Mouse (Mus musculus) 3134 (cell line): ENCODE results near the gene Spata31d1a.
"Not testable (repeated sequence)": the region's sequence is repeated elsewhere in the genome, so short reads cannot be mapped to it uniquely, and the experiment has no call there.

Experiments used
- DNase-seq: peaks from one replicate; pipeline ENCODE4 v3.0.0-alpha.2; 2011; ENCODE audit warnings: low spot score; ENCODE audit not compliant: insufficient read length; ENCODE audit errors: extremely low read depth

Spata31d1a gene

GRCm38 (mm10) chr13:59710230-59710629 is at the start of gene Spata31d1a:
Gene Spata31d1a (minus strand): TSS chr13:59710330.
- no peak for DNase-seq

GRCm38 (mm10) chr13:59756906-59757305 is 46.8 kb upstream of the Spata31d1a start:
- no peak for DNase-seq

DNA sequence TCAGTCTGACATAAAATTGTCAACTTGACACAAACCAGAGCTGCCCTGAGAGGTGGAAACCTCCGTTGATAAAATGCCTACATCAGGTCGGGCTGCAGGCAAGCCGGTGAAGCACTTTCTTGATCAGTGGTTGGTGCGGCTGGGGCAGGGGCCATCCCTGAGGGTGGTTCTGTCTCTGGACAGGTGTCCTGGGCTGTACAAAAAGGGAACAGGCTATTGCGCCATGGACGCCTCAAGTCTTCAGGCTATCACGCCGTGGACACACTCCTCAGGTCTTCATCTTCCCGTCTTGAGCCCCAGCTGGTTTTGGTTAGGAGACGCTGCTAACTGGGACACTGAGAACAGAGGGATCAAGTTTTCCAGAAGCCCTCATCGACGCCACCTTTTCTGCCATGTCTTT is 40.2 kb upstream of the Spata31d1a start:
- no peak for DNase-seq

- no peak for DNase-seq
These were observed 36.6 kb upstream of the Spata31d1a start, which contains the start of gene 1700014D04Rik for GRCm38 (mm10) chr13:59746711-59747110. Gene 1700014D04Rik (minus strand): TSS chr13:59746752.

GRCm38 (mm10) chr13:59746164-59746563 is 36.0 kb upstream of the Spata31d1a start:
- DNase-seq, result no peak

GRCm38 (mm10) chr13:59745462-59745861 is 35.3 kb upstream of the Spata31d1a start:
- peak; percentile 23 for DNase-seq

- DNase-seq, result no peak
These were observed 31.6 kb upstream of the Spata31d1a start for GRCm38 (mm10) chr13:59741697-59742096.

GRCm38 (mm10) chr13:59741096-59741495 is 31.0 kb upstream of the Spata31d1a start:
- DNase-seq, result no peak

DNA sequence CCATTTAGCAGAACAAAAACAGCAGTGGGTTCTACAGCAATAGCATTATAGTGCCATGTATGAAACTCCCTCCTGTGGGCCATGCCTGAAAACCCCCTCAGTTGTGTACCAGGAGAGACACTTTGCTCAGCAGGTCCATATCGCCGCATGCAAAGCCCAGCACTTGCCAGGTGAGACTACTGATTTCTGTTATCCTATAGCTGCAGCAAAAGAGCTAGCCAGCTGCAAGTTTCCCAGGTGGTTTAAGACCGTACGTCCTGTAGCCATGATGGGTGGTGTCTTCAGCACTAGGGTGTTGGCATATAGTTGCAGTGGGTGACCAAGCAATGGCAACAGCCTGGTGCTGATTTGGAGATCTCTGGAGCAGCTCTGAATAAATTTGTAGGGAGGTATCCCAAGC is 29.3 kb upstream of the Spata31d1a start:
- no peak for DNase-seq

DNA sequence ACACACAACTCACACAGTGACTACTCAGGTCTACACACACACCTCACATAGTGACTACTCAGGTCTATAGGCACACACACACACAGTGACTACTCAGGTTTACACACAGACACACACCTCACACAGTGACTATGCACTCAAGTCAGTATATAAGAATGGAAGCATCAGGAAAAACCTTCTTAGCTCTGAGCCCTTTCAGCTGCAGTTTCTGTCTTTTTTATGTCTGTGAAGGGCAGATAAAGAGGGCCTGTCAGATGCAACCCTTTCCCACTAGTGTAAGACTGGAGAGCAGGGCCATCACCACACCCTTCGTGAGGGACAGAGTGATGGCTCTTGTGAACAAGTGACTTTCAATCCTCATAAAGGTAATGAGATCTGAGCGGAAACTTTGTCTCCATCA is 28.3 kb upstream of the Spata31d1a start:
- DNase-seq, result no peak

- peak; percentile 14 for DNase-seq
These were observed 25.1 kb upstream of the Spata31d1a start for GRCm38 (mm10) chr13:59735190-59735589.

DNA sequence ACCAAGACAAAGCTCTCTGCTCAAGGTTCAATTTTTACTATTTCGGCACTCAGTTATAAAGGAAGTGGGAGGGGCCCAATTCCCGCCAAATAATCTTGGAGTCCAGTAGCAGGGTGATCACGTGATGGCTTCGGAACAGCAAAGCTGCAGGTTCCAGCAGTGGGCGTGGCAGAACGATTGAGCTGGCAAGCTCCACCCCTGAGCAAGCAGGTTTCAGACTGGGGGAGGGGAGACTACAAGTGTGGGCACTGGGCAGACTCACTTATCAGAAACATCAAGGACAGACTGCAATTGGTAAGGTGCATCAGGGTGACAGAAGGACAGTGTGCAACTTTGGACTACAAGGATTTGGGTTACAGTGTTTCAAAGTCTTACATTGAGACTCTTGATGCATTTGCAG is 24.2 kb upstream of the Spata31d1a start:
- DNase-seq, result not testable (repeated sequence)

DNA sequence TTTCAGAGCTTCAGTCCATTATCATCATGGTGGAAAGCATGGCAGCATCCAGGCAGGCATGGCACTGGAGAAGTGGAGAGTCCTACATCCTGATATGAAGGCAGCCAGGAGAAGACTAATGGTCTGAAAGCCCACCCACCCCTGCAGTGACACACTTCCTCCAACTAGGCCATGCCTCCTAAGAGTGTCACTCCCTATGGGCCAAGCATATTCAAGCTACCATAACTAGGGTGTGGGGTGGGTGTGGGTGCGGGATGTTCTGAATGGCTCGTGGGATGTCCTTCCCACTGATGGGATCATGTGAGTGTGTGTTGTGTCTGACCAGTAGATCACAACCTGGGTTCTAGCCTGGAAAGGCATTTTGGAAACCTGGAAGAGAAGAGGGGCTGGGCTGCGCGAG is 23.8 kb upstream of the Spata31d1a start:
- no peak for DNase-seq

GRCm38 (mm10) chr13:59731652-59732051 is 21.5 kb upstream of the Spata31d1a start, which contains the start of gene Spata31d1d:
Gene Spata31d1d (minus strand): TSS chr13:59731752.
- DNase-seq, result no peak

- DNase-seq, result peak; percentile 32
These were observed 18.4 kb upstream of the Spata31d1a start for GRCm38 (mm10) chr13:59728378-59729093.

- DNase-seq, result no peak
These were observed 16.2 kb upstream of the Spata31d1a start for GRCm38 (mm10) chr13:59726139-59726867.

GRCm38 (mm10) chr13:59722089-59722488 is 12.0 kb upstream of the Spata31d1a start:
- not testable (repeated sequence) for DNase-seq

- DNase-seq, result no peak
These were observed 9.3 kb upstream of the Spata31d1a start for GRCm38 (mm10) chr13:59719475-59719874.

- not testable (repeated sequence) for DNase-seq
These were observed 8.8 kb upstream of the Spata31d1a start for GRCm38 (mm10) chr13:59718857-59719440.

DNA sequence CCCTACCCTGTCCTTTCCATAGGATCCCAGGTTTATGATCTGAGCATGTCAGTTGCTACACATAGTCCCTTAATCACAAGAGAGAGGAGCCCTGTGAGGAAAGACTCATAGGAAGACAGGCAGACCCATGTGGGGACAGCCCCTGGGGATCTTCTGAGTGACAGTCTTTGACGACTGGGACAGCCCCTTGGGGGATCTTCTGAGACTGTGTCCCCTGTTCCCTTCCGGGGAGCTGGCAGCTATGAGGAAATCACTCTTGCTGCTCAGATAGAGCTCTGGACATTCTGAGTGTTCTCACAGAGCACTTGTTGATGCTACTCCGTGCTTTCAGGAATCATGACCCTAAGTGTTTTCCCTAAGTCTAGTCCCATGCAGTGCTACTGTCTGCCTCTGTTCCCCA is 3.6 kb upstream of the Spata31d1a start:
- DNase-seq, result no peak

DNA sequence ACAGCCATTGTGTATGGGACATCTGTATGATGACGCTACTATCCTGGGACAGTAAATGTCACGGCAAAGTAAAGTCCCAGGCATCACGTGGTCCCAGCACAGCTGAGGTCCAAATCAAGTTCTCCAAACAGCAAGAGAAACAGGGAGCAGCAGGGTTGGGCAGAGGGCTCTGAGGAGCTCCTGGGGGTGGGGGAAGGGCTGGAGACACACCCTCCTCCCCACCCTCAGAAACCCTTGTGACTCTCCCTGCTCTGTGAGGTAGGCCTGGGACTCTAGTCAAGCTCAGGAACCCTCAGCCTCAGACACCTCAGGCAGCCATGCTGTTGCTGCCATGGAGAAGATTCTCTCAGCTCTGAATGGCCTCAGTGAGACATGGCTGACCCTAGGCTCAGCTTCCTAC is 1.9 kb upstream of the Spata31d1a start, which contains the start of gene Spata31d1b:
TSS of gene Spata31d1b (plus strand) at position 301 of the 400 bp plus-strand sequence.
- DNase-seq, result not testable (repeated sequence)
